Mouse (Mus musculus) liver, embryonic 15.5 days (tissue): Measurements from ENCODE around the gene Lrrc1. TPM values are rescaled to one million over a fixed set of nuclear protein-coding genes. Genes with fewer than 3 reads are reported as not detected.

Experiments
- ATAC-seq: fragments of 200-750 bp; cut with Nextera tagmentation; 2 replicates; pipeline ENCODE4 v1.8.0; 2017; ENCODE audit warnings: moderate number of reproducible peaks, mild to moderate bottlenecking, moderate library complexity; ENCODE audit not compliant: insufficient read depth
- H3K27ac ChIP-seq: fragments of 300-500 bp; sonication (generic); replicated peaks from 2 replicates; pipeline ENCODE4 v1.5.1; 2015; ENCODE audit warnings: mild to moderate bottlenecking, inconsistent platforms
- H3K27me3 ChIP-seq: fragments of 300-500 bp; sonication (generic); 2 replicates; pipeline ENCODE4 v1.6.1; 2015; ENCODE audit warnings: mild to moderate bottlenecking, inconsistent platforms
- H3K36me3 ChIP-seq: fragments of 300-500 bp; sonication (generic); replicated peaks from 2 replicates; pipeline ENCODE4 v1.6.1; 2015; ENCODE audit warnings: moderate library complexity, mild to moderate bottlenecking, inconsistent platforms
- H3K4me1 ChIP-seq: fragments of 300-500 bp; sonication (generic); replicated peaks from 2 replicates; pipeline ENCODE4 v1.6.1; 2015; ENCODE audit warnings: inconsistent platforms
- H3K4me2 ChIP-seq: fragments of 300-500 bp; sonication (generic); 2 replicates; pipeline ENCODE4 v1.6.1; 2015; ENCODE audit warnings: moderate library complexity, mild to moderate bottlenecking, inconsistent platforms
- H3K4me3 ChIP-seq: fragments of 300-500 bp; sonication (generic); replicated peaks from 2 replicates; pipeline ENCODE4 v1.5.1; 2015; ENCODE audit warnings: mild to moderate bottlenecking, inconsistent platforms
- H3K9ac ChIP-seq: fragments of 300-500 bp; sonication (generic); 2 replicates; pipeline ENCODE4 v1.6.1; 2015; ENCODE audit warnings: moderate library complexity, mild to moderate bottlenecking, inconsistent platforms
- H3K9me3 ChIP-seq: fragments of 300-500 bp; sonication (generic); replicated peaks from 2 replicates; pipeline ENCODE4 v1.6.1; 2016; ENCODE audit warnings: inconsistent platforms
- WGBS: fragments of 180-500 bp; shearing (Covaris S2); methylation state at CpG from one replicate; pipeline ENCODE4 v1.1.7; 2015; ENCODE audit warnings: mixed read lengths; ENCODE audit not compliant: insufficient replicate concordance; 5-methylcytosine and 5-hydroxymethylcytosine counted together
- polyA plus RNA-seq: library from polyadenylated mRNA; unstranded; fragments of >200 nt; fragmentation: Nextera tagmentation; extraction: Ambion mirVana; gene quantifications from 2 replicates; pipeline ENCODE4 v1.2.1, GENCODE M21; 2015

The Lrrc1 gene
- polyA plus RNA-seq, 1 experiment from 2014 or later = 2.9 TPM

- no peak overlapping the region for H3K4me2 ChIP-seq
- no peak overlapping the region for H3K9ac ChIP-seq
- no peaks in the 10 kb centered on the region for H3K9me3 ChIP-seq
- H3K4me3 ChIP-seq = no peak overlapping the region
- H3K27ac ChIP-seq = no peak overlapping the region
- 39% methylated on average over 9 of the region's 9 CpGs for WGBS
- ATAC-seq = no peak
- H3K4me1 ChIP-seq = peaks cover 12% of the 10 kb centered on the region
- no peaks in the 10 kb centered on the region for H3K36me3 ChIP-seq
- H3K27me3 ChIP-seq = no peaks in the 10 kb centered on the region
Observed at GRCm38 (mm10) chr9:77480574-77481319, 63.9 kb downstream of the Lrrc1 start.

- WGBS = 72% methylated on average over 7 of the region's 7 CpGs
Observed at GRCm38 (mm10) chr9:77480001-77480400, 64.7 kb downstream of the Lrrc1 start.

GRCm38 (mm10) chr9:77478166-77478920 lies 66.3 kb downstream of the Lrrc1 start:
- H3K9me3 ChIP-seq = no peaks in the 10 kb centered on the region
- H3K4me2 ChIP-seq = no peak overlapping the region
- H3K36me3 ChIP-seq = no peaks in the 10 kb centered on the region
- no peak overlapping the region for H3K27ac ChIP-seq
- H3K9ac ChIP-seq = no peak overlapping the region
- H3K27me3 ChIP-seq = no peaks in the 10 kb centered on the region
- 73% methylated on average over 10 of the region's 10 CpGs for WGBS
- peaks cover 12% of the 10 kb centered on the region for H3K4me1 ChIP-seq
- H3K4me3 ChIP-seq = no peak overlapping the region
- no peak for ATAC-seq

More at GRCm38 (mm10) chr9:77480001-77480400, 64.7 kb downstream of the Lrrc1 start:
- no peak overlapping the region for H3K4me2 ChIP-seq
- no peaks in the 10 kb centered on the region for H3K27me3 ChIP-seq
- no peak for ATAC-seq
- H3K9me3 ChIP-seq = no peaks in the 10 kb centered on the region
- H3K36me3 ChIP-seq = no peaks in the 10 kb centered on the region
- H3K4me3 ChIP-seq = no peak overlapping the region
- H3K4me1 ChIP-seq = peaks cover 12% of the 10 kb centered on the region
- H3K27ac ChIP-seq = no peak overlapping the region
- H3K9ac ChIP-seq = no peak overlapping the region

DNA sequence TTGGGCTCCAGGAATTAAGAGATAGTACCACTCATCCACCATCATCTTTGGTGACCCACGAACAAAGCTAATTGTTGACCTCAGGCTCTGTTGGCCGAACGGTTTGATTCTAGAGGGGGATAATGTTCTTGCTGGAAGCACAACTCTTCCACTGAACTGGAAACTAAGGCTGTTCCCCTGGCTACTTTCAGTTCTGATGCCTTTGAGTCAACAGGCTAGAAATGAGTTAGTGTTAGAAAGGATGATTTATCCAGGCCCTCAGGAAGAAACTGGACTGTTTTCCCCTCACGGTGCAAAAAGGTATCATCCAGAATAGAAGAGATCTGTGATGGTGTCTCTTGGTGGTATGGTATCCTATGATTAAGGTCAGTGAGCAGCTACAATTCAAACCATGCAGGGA lies 70.1 kb downstream of the Lrrc1 start:
- Histone ChIP-seq H3K4me2 (no peak overlapping the region), H3K27me3 (no peaks in the 10 kb centered on the region), H3K9me3 (no peaks in the 10 kb centered on the region), H3K27ac (no peak overlapping the region), H3K36me3 (no peaks in the 10 kb centered on the region), H3K4me1 (no peaks in the 10 kb centered on the region), H3K4me3 (no peak overlapping the region), H3K9ac (no peak overlapping the region)
- no peak for ATAC-seq
- 72% methylated on average over 4 of the region's 4 CpGs for WGBS

DNA sequence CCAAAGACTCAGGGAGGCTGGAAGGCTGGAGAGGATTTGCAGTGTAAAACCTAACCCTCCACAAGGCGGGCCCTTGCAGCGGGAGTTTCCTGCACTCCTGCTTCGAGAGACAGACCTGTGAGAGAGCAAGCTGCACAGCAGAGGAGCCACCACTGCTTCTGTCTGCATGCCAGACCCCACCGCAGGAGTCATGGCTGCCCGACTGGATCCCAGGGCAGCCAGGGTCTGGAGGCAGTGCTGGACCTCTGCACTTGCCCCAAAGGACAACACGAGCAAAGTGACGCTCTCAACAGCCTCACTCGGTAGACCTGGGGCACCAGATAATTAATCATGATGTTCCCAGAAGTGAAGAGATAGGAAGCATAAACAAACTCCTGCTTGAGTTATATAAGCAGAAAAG lies 72.1 kb downstream of the Lrrc1 start:
- Histone ChIP-seq H3K4me3 (no peak overlapping the region), H3K36me3 (no peaks in the 10 kb centered on the region), H3K27me3 (no peaks in the 10 kb centered on the region), H3K27ac (no peak overlapping the region), H3K9ac (no peak overlapping the region), H3K4me2 (no peak overlapping the region), H3K9me3 (no peaks in the 10 kb centered on the region), H3K4me1 (no peaks in the 10 kb centered on the region)
- 48% methylated on average over 8 of the region's 8 CpGs for WGBS
- ATAC-seq = no peak

DNA sequence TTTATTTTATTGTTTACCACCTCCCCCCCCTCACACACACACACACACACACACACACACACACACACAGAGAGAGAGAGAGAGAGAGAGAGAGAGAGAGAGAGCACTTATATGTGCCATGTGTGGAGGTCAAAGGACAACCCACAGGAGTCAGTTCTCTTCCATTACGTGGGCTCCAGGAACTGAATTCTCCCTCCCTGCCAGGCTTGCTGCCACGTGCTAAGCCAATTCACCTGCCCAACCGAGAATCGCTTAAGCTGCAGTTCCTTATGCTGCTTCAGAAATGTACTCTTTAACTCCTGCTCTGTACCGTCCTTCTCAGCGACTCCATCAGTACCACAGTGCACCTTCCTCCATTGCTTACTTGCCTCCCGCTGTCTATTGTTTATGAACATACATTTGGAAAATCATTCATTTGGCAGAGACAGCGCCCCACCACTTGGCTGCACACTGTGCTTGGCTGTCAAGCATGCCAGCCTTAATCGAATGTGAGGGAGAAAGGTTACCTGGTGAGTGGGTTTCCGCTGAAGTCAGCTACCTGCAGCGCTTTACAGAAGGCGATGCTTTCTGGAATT lies 72.9 kb downstream of the Lrrc1 start:
- no peaks in the 10 kb centered on the region for H3K27me3 ChIP-seq
- no peak for ATAC-seq
- H3K36me3 ChIP-seq = no peaks in the 10 kb centered on the region
- 82% methylated on average over 12 of the region's 12 CpGs for WGBS
- H3K4me3 ChIP-seq = no peak overlapping the region
- H3K9me3 ChIP-seq = no peaks in the 10 kb centered on the region
- no peak overlapping the region for H3K27ac ChIP-seq
- H3K4me1 ChIP-seq = no peaks in the 10 kb centered on the region
- no peak overlapping the region for H3K4me2 ChIP-seq
- H3K9ac ChIP-seq = no peak overlapping the region

- no peak for ATAC-seq
- Histone ChIP-seq H3K4me2 (no peak overlapping the region), H3K9ac (no peak overlapping the region), H3K27me3 (no peaks in the 10 kb centered on the region), H3K4me1 (no peaks in the 10 kb centered on the region), H3K9me3 (no peaks in the 10 kb centered on the region), H3K36me3 (no peaks in the 10 kb centered on the region), H3K4me3 (no peak overlapping the region), H3K27ac (no peak overlapping the region)
- 47% methylated on average over 20 of the region's 20 CpGs for WGBS
Observed at GRCm38 (mm10) chr9:77469791-77470607, 74.7 kb downstream of the Lrrc1 start.

GRCm38 (mm10) chr9:77466926-77467325 lies 77.7 kb downstream of the Lrrc1 start:
- Histone ChIP-seq H3K4me2 (no peak overlapping the region), H3K27me3 (no peaks in the 10 kb centered on the region), H3K4me3 (no peak overlapping the region), H3K27ac (no peak overlapping the region), H3K9me3 (no peaks in the 10 kb centered on the region), H3K9ac (no peak overlapping the region), H3K4me1 (peaks cover 7% of the 10 kb centered on the region; the same call in 1 of the 2 replicates), H3K36me3 (no peaks in the 10 kb centered on the region)
- 16% methylated on average over 5 of the region's 5 CpGs for WGBS
- no peak for ATAC-seq

DNA sequence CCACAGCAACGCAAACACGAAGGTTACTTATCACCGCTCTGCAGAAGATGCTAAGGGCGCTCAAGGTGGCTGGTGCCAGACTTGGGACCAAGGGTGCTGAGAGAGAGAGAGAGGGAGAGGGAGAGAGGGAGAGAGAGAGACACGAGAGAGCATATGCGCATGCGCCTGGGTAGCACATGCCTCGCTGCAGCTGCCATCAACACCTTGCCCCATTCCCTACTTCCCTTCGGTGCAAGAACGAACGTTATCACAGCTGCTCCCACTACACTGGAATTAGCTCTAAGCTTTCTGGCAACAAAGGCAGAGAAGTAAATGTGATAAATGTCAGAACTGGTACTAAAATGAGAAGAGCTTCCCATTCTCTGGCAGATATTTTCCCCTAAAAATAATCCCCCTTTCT lies 79.3 kb downstream of the Lrrc1 start:
- no peaks in the 10 kb centered on the region for H3K27me3 ChIP-seq
- no peaks in the 10 kb centered on the region for H3K36me3 ChIP-seq
- ATAC-seq = no peak
- peaks cover 7% of the 10 kb centered on the region; the same call in 1 of the 2 replicates for H3K4me1 ChIP-seq
- no peak overlapping the region for H3K9ac ChIP-seq
- H3K9me3 ChIP-seq = no peaks in the 10 kb centered on the region
- 77% methylated on average over 11 of the region's 11 CpGs for WGBS
- H3K27ac ChIP-seq = no peak overlapping the region
- H3K4me3 ChIP-seq = no peak overlapping the region
- no peak overlapping the region for H3K4me2 ChIP-seq

GRCm38 (mm10) chr9:77463861-77464260 lies 80.8 kb downstream of the Lrrc1 start:
- H3K27me3 ChIP-seq = no peaks in the 10 kb centered on the region
- no peaks in the 10 kb centered on the region for H3K9me3 ChIP-seq
- no peak for ATAC-seq
- peaks cover 7% of the 10 kb centered on the region; the same call in 1 of the 2 replicates for H3K4me1 ChIP-seq
- no peaks in the 10 kb centered on the region for H3K36me3 ChIP-seq
- no peak overlapping the region for H3K4me3 ChIP-seq
- H3K27ac ChIP-seq = no peak overlapping the region
- no peak overlapping the region for H3K9ac ChIP-seq
- WGBS = 47% methylated on average over 7 of the region's 7 CpGs
- H3K4me2 ChIP-seq = no peak overlapping the region

DNA sequence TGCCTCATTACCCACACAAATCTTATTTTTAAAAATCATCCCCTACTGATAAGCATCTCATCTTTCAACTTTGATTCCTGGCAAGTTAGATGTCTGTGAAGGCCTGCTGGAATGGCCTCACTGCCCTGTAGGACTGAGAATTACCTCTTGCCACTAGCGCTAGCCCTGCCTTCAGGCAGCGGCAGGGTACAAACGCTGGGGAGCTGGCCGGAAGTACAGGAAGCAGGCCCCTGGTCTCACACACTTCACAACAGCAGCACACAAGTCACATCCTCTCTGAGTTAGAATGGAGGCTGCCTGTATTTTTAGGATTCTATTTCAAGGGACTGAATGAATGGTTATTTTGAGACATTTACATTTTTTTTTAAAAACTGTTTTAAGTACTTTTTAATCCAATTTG lies 81.5 kb downstream of the Lrrc1 start:
- 35% methylated on average over 4 of the region's 4 CpGs for WGBS
- Histone ChIP-seq H3K4me2 (no peak overlapping the region), H3K4me3 (no peak overlapping the region), H3K27me3 (no peaks in the 10 kb centered on the region), H3K4me1 (peaks cover 7% of the 10 kb centered on the region; the same call in 1 of the 2 replicates), H3K36me3 (no peaks in the 10 kb centered on the region), H3K27ac (no peak overlapping the region), H3K9ac (no peak overlapping the region), H3K9me3 (no peaks in the 10 kb centered on the region)
- ATAC-seq = no peak
